Comparison of ENCODE assay signal across 10 mouse cellular contexts in the genomic region with DNA sequence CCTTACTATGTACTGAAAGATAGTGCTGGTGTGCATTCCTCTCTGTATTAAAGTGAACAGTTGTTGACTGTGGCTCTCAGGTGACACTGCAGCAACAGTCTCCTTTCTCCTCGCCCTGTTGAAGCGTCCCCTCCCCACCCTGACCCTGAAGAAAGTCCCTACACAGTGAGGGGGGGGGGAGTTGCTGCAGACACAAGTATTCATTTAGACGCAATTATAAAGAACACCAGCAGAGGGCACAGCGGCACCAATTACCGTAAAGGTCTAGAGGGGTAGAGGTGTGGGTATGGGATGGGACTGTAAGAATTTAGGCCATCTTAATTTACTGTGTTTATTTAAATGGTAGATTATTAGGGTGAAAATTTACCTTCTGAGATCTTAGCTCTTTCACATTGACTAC. TPM values are rescaled to one million over a fixed set of nuclear protein-coding genes. Genes with fewer than 3 reads are reported as not detected.
A peak's percentile ranks its signal among the peaks of the same experiment; 100 is the strongest.
DNase-seq lines count a peak whose midpoint lies in the region; ATAC-seq and TF ChIP-seq lines count a peak whose summit lies in the region.
"Had no signal": no experiment of that assay in that cellular context is flagged by ENCODE, and none has a peak within 500 bp of the region (broad histone marks: within the 10 kb centered on the region; RNA-seq: fewer than 3 reads in every experiment).

No protein-coding gene starts in this region.

- ATAC-seq in forebrain, embryonic 14.5 days: no peak
- no peak for ATAC-seq in lung, embryonic 14.5 days (ENCODE audit: insufficient read depth)
- ATAC-seq in embryonic facial prominence, embryonic 11.5 days (replicated peaks; ENCODE audit: insufficient number of reproducible peaks, low FRiP score, low TSS enrichment, low read depth): no peak

- H3K4me1 ChIP-seq in forebrain, embryonic 14.5 days (ENCODE audit: control insufficient read depth, insufficient read depth, low read length): no peaks in the 10 kb centered on the region
- no peaks in the 10 kb centered on the region for H3K4me1 ChIP-seq in forebrain, embryonic 10.5 days
- H3K4me1 ChIP-seq in lung, embryonic 14.5 days (ENCODE audit: insufficient read depth): no peaks in the 10 kb centered on the region
- peaks cover 4% of the 10 kb centered on the region; the same call in 1 of the 2 replicates for H3K4me1 ChIP-seq in lung, adult 2 months (ENCODE audit: control insufficient read depth, insufficient read depth, low read length)
- no peaks in the 10 kb centered on the region for H3K4me1 ChIP-seq in embryonic facial prominence, embryonic 11.5 days (ENCODE audit: control insufficient read depth, insufficient read depth, low read length)
- H3K4me1 ChIP-seq: hindbrain, embryonic 15.5 days had no signal

- H3K4me3 ChIP-seq in forebrain, embryonic 14.5 days (ENCODE audit: low read depth, low read length): no peak overlapping the region
- no peak overlapping the region for H3K4me3 ChIP-seq in forebrain, embryonic 10.5 days
- no peak overlapping the region for H3K4me3 ChIP-seq in lung, embryonic 14.5 days (ENCODE audit: low read depth, low read length)
- no peak overlapping the region for H3K4me3 ChIP-seq in lung, adult 2 months (replicated peaks; ENCODE audit: extremely low read depth, low read depth, low read length)
- H3K4me3 ChIP-seq in embryonic facial prominence, embryonic 11.5 days (ENCODE audit: low read depth, low read length): no peak overlapping the region
- H3K4me3 ChIP-seq: hindbrain, embryonic 15.5 days had no signal

- no peak for TF ChIP-seq POLR2A in lung, adult 2 months (IDR thresholded peaks at IDR 0.05; ENCODE audit: borderline replicate concordance, extremely low read depth, low read depth, low read length)

- WGBS in forebrain, embryonic 14.5 days: 65% methylated on average over 5 of the region's 5 CpGs
- 68% methylated on average over 5 of the region's 5 CpGs for WGBS in forebrain, embryonic 10.5 days
- 65% methylated on average over 5 of the region's 5 CpGs for WGBS in lung, embryonic 14.5 days
- 68% methylated on average over 5 of the region's 5 CpGs for WGBS in lung, adult 2 months
- 67% methylated on average over 5 of the region's 5 CpGs for WGBS in embryonic facial prominence, embryonic 11.5 days

- H3K27ac ChIP-seq in forebrain, embryonic 14.5 days (ENCODE audit: low read depth, low read length): no peak overlapping the region
- no peak overlapping the region for H3K27ac ChIP-seq in forebrain, embryonic 10.5 days
- no peak overlapping the region for H3K27ac ChIP-seq in lung, embryonic 14.5 days (ENCODE audit: low read depth)
- H3K27ac ChIP-seq in embryonic facial prominence, embryonic 11.5 days (replicated peaks; ENCODE audit: low read depth, low read length): no peak overlapping the region
- H3K27ac ChIP-seq: hindbrain, embryonic 15.5 days; macrophage had no signal

- H3K36me3 ChIP-seq in forebrain, embryonic 14.5 days (ENCODE audit: control insufficient read depth, insufficient read depth, low read length): peaks cover 35% of the 10 kb centered on the region
- H3K36me3 ChIP-seq in forebrain, embryonic 10.5 days (replicated peaks): peaks cover 76% of the 10 kb centered on the region
- H3K36me3 ChIP-seq in lung, embryonic 14.5 days (ENCODE audit: insufficient read depth): peaks cover 48% of the 10 kb centered on the region
- no peaks in the 10 kb centered on the region for H3K36me3 ChIP-seq in embryonic facial prominence, embryonic 11.5 days (replicated peaks; ENCODE audit: control insufficient read depth, insufficient read depth, low read depth, low read length)

- H3K9me3 ChIP-seq in forebrain, embryonic 14.5 days (replicated peaks; ENCODE audit: control insufficient read depth, low read length): no peaks in the 10 kb centered on the region
- H3K9me3 ChIP-seq in forebrain, embryonic 10.5 days: no peaks in the 10 kb centered on the region
- H3K9me3 ChIP-seq in lung, embryonic 14.5 days (ENCODE audit: low read depth, low read length): no peaks in the 10 kb centered on the region
- H3K9me3 ChIP-seq in embryonic facial prominence, embryonic 11.5 days (replicated peaks; ENCODE audit: control insufficient read depth, low read length): no peaks in the 10 kb centered on the region
- H3K9me3 ChIP-seq: hindbrain, embryonic 15.5 days had no signal

- TF ChIP-seq CTCF in lung, embryonic 14.5 days (IDR thresholded peaks at IDR 0.05; ENCODE audit: low read depth): peak; percentile 55
- no peak for TF ChIP-seq CTCF in lung, adult 2 months (IDR thresholded peaks at IDR 0.05; ENCODE audit: insufficient read depth, low read length)

- DNase-seq in forebrain, embryonic 14.5 days (ENCODE audit: low spot score): peak; percentile 52
- no peak for DNase-seq in forebrain, embryonic 10.5 days (ENCODE audit: extremely low spot score, low spot score)
- peak; percentile 65 for DNase-seq in lung, embryonic 14.5 days
- no peak for DNase-seq in lung, adult 2 months
- peak; percentile 60 for DNase-seq in embryonic facial prominence, embryonic 11.5 days (ENCODE audit: low spot score)
- peak; percentile 51 for DNase-seq in thymus, postnatal 0 days (ENCODE audit: low spot score)
- DNase-seq in frontal cortex, postnatal 36 days (ENCODE audit: low spot score in 2 of 2): no peak
- DNase-seq in kidney, adult 8-10 months: no peak

- no peaks in the 10 kb centered on the region for H3K27me3 ChIP-seq in forebrain, embryonic 14.5 days (replicated peaks; ENCODE audit: control insufficient read depth, insufficient read depth, low read length)
- H3K27me3 ChIP-seq in forebrain, embryonic 10.5 days (ENCODE audit: poor library complexity, severe bottlenecking): no peaks in the 10 kb centered on the region
- H3K27me3 ChIP-seq in lung, embryonic 14.5 days (ENCODE audit: insufficient read depth, low read length): no peaks in the 10 kb centered on the region
- no peaks in the 10 kb centered on the region for H3K27me3 ChIP-seq in embryonic facial prominence, embryonic 11.5 days (ENCODE audit: control insufficient read depth, insufficient read depth, low read length)
- H3K27me3 ChIP-seq: hindbrain, embryonic 15.5 days had no signal

- H3K4me2 ChIP-seq in forebrain, embryonic 14.5 days (ENCODE audit: low read length): no peak overlapping the region
- no peak overlapping the region for H3K4me2 ChIP-seq in lung, embryonic 14.5 days
- H3K4me2 ChIP-seq in embryonic facial prominence, embryonic 11.5 days (ENCODE audit: low read depth, low read length): no peak overlapping the region
- H3K4me2 ChIP-seq: hindbrain, embryonic 15.5 days had no signal

- no peak overlapping the region for H3K9ac ChIP-seq in forebrain, embryonic 14.5 days (ENCODE audit: low read length)
- H3K9ac ChIP-seq in lung, embryonic 14.5 days: no peak overlapping the region
- no peak overlapping the region for H3K9ac ChIP-seq in embryonic facial prominence, embryonic 11.5 days (replicated peaks; ENCODE audit: low read length)
- H3K9ac ChIP-seq: hindbrain, embryonic 15.5 days had no signal

RNA-seq across cellular contexts. Expression of gene Etnk1, which starts 17.7 kb away (rescaled TPM):
- 23.5 and 35.9 TPM in 2 replicates for polyA plus RNA-seq in forebrain, embryonic 14.5 days (2014; fragmentation: Nextera tagmentation; extraction: Ambion mirVana)
- polyA plus RNA-seq in forebrain, embryonic 10.5 days (2016; fragmentation: Nextera tagmentation; extraction: Ambion mirVana): 20.6 and 21.0 TPM in 2 replicates
- polyA plus RNA-seq in lung, embryonic 14.5 days (2014; fragmentation: Nextera tagmentation; extraction: Ambion mirVana): 22.6 and 23.3 TPM in 2 replicates
- 25.9 and 38.7 TPM in 2 replicates for polyA plus RNA-seq in lung, adult 2 months (2012; rRNA removed)
- polyA plus RNA-seq in embryonic facial prominence, embryonic 11.5 days (2014; fragmentation: Nextera tagmentation; extraction: Ambion mirVana): 26.7 and 27.3 TPM in 2 replicates
- polyA plus RNA-seq in thymus, postnatal 0 days (2015; fragmentation: Nextera tagmentation; extraction: Ambion mirVana): 33.2 and 37.9 TPM in 2 replicates

Comparison
In these comparisons a context has a peak if more than half of its experiments do, and no peak if none do; other contexts are left out.
1. DNase-seq: peak in forebrain, embryonic 14.5 days (single experiment), lung, embryonic 14.5 days (single experiment), embryonic facial prominence, embryonic 11.5 days (single experiment) and thymus, postnatal 0 days (single experiment); none in forebrain, embryonic 10.5 days (single experiment), lung, adult 2 months (single experiment), frontal cortex, postnatal 36 days (0 of 2) and kidney, adult 8-10 months (0 of 2).